Mouse (Mus musculus): ENCODE results near the gene Brip1. TPM values are rescaled to one million over a fixed set of nuclear protein-coding genes. Genes with fewer than 3 reads are reported as not detected.

The Brip1 gene
- polyA plus RNA-seq, 1 experiment, result 3.0 TPM

GRCm38 (mm10) chr11:86084522-86084921, 116.5 kb downstream of the Brip1 start:
- Histone ChIP-seq H3K36me3 (ENCODE audit: control insufficient read depth, insufficient read depth) (no peaks in the 10 kb centered on the region), H3ac (ENCODE audit: control insufficient read depth, insufficient read length, low read depth) (no peak overlapping the region), H3K27me3 (ENCODE audit: control insufficient read depth, insufficient read depth, insufficient read length) (no peaks in the 10 kb centered on the region), H3K4me3 (ENCODE audit: insufficient read depth, poor library complexity, severe bottlenecking) (no peak overlapping the region), H3K79me2 (ENCODE audit: control insufficient read depth, insufficient read depth) (no peaks in the 10 kb centered on the region), H3K79me3 (ENCODE audit: low read depth) (no peaks in the 10 kb centered on the region)
- TF ChIP-seq MAX (IDR thresholded peaks at IDR 0.05) (no peak), MYOG (IDR thresholded peaks at IDR 0.05; ENCODE audit: control insufficient read depth, extremely low read depth, insufficient read length) (no peak), FOSL1 (IDR thresholded peaks at IDR 0.05; ENCODE audit: insufficient read depth, low read length, poor library complexity, severe bottlenecking) (no peak), CEBPB (IDR thresholded peaks at IDR 0.05; ENCODE audit: low read depth) (no peak), USF1 (IDR thresholded peaks at IDR 0.05; ENCODE audit: low read depth) (no peak)

GRCm38 (mm10) chr11:86078025-86078424, 123.0 kb downstream of the Brip1 start:
- no peaks in the 10 kb centered on the region for H3K79me3 ChIP-seq (ENCODE audit: low read depth)
- no peaks in the 10 kb centered on the region for H3K79me2 ChIP-seq (ENCODE audit: control insufficient read depth, insufficient read depth)
- no peak overlapping the region for H3ac ChIP-seq (ENCODE audit: control insufficient read depth, insufficient read length, low read depth)
- no peak overlapping the region for H3K4me3 ChIP-seq (ENCODE audit: insufficient read depth, poor library complexity, severe bottlenecking)
- H3K36me3 ChIP-seq (ENCODE audit: control insufficient read depth, insufficient read depth), result peaks cover 15% of the 10 kb centered on the region
- no peaks in the 10 kb centered on the region for H3K27me3 ChIP-seq (ENCODE audit: control insufficient read depth, insufficient read depth, insufficient read length)
- TF ChIP-seq MAX (IDR thresholded peaks at IDR 0.05), result no peak
- TF ChIP-seq USF1 (IDR thresholded peaks at IDR 0.05; ENCODE audit: low read depth), result no peak
- TF ChIP-seq MYOG (IDR thresholded peaks at IDR 0.05; ENCODE audit: control insufficient read depth, extremely low read depth, insufficient read length), result no peak

- Histone ChIP-seq H3K36me3 (ENCODE audit: control insufficient read depth, insufficient read depth) (peaks cover 15% of the 10 kb centered on the region), H3K79me3 (ENCODE audit: low read depth) (no peaks in the 10 kb centered on the region), H3ac (ENCODE audit: control insufficient read depth, insufficient read length, low read depth) (no peak overlapping the region), H3K4me3 (ENCODE audit: insufficient read depth, poor library complexity, severe bottlenecking) (no peak overlapping the region), H3K79me2 (ENCODE audit: control insufficient read depth, insufficient read depth) (no peaks in the 10 kb centered on the region), H3K27me3 (ENCODE audit: control insufficient read depth, insufficient read depth, insufficient read length) (no peaks in the 10 kb centered on the region)
- TF ChIP-seq MYOG (IDR thresholded peaks at IDR 0.05; ENCODE audit: control insufficient read depth, extremely low read depth, insufficient read length) (no peak), MYOD1 (IDR thresholded peaks at IDR 0.05; ENCODE audit: control insufficient read depth, insufficient read length, low read depth) (no peak), MAX (IDR thresholded peaks at IDR 0.05) (no peak), FOSL1 (IDR thresholded peaks at IDR 0.05; ENCODE audit: insufficient read depth, low read length, poor library complexity, severe bottlenecking) (no peak), CEBPB (IDR thresholded peaks at IDR 0.05; ENCODE audit: low read depth) (no peak), USF1 (IDR thresholded peaks at IDR 0.05; ENCODE audit: low read depth) (no peak), CTCF (IDR thresholded peaks at IDR 0.05; ENCODE audit: control insufficient read depth, insufficient read depth, insufficient read length) (no peak)
These were observed 124.0 kb downstream of the Brip1 start for GRCm38 (mm10) chr11:86076966-86077365.

- H3K79me3 ChIP-seq (ENCODE audit: low read depth), result no peaks in the 10 kb centered on the region
- H3K36me3 ChIP-seq (ENCODE audit: control insufficient read depth, insufficient read depth), result peaks cover 15% of the 10 kb centered on the region
- no peak overlapping the region for H3ac ChIP-seq (ENCODE audit: control insufficient read depth, insufficient read length, low read depth)
- H3K27me3 ChIP-seq (ENCODE audit: control insufficient read depth, insufficient read depth, insufficient read length), result no peaks in the 10 kb centered on the region
- no peak overlapping the region for H3K4me3 ChIP-seq (ENCODE audit: insufficient read depth, poor library complexity, severe bottlenecking)
- TF ChIP-seq CEBPB (IDR thresholded peaks at IDR 0.05; ENCODE audit: low read depth) (no peak), FOSL1 (IDR thresholded peaks at IDR 0.05; ENCODE audit: insufficient read depth, low read length, poor library complexity, severe bottlenecking) (no peak), MYOG (IDR thresholded peaks at IDR 0.05; ENCODE audit: control insufficient read depth, extremely low read depth, insufficient read length) (no peak), USF1 (IDR thresholded peaks at IDR 0.05; ENCODE audit: low read depth) (no peak), MYOD1 (IDR thresholded peaks at IDR 0.05; ENCODE audit: control insufficient read depth, insufficient read length, low read depth) (no peak), CTCF (IDR thresholded peaks at IDR 0.05; ENCODE audit: control insufficient read depth, insufficient read depth, insufficient read length) (no peak), MAX (IDR thresholded peaks at IDR 0.05) (no peak)
- no peaks in the 10 kb centered on the region for H3K79me2 ChIP-seq (ENCODE audit: control insufficient read depth, insufficient read depth)
These were observed 124.6 kb downstream of the Brip1 start for GRCm38 (mm10) chr11:86076403-86076802.

DNA sequence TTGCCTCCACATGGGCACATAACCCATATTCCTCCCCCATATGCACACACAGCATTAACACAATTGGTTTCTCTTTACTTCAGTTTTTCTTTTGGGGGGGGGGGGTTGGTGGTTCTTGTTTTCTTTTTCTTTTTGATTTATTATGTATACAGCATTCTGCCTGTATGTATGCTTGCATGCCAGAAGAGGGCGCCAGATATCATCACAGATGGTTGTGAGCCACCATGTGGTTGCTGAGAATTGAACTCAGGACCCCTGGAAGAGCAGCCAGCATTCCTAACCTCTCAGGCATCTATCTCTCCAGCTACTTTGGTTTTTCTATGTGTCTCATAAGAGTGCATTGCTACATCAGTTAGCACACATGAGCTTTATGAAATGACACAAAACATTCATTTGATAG, 125.6 kb downstream of the Brip1 start:
- TF ChIP-seq MAX (IDR thresholded peaks at IDR 0.05), result no peak
- TF ChIP-seq USF1 (IDR thresholded peaks at IDR 0.05; ENCODE audit: low read depth), result no peak
- no peak for TF ChIP-seq MYOG (IDR thresholded peaks at IDR 0.05; ENCODE audit: control insufficient read depth, extremely low read depth, insufficient read length)
- no peak for TF ChIP-seq CTCF (IDR thresholded peaks at IDR 0.05; ENCODE audit: control insufficient read depth, insufficient read depth, insufficient read length)
- no peak for TF ChIP-seq FOSL1 (IDR thresholded peaks at IDR 0.05; ENCODE audit: insufficient read depth, low read length, poor library complexity, severe bottlenecking)
- no peak for TF ChIP-seq CEBPB (IDR thresholded peaks at IDR 0.05; ENCODE audit: low read depth)
- no peak for TF ChIP-seq MYOD1 (IDR thresholded peaks at IDR 0.05; ENCODE audit: control insufficient read depth, insufficient read length, low read depth)
- H3K36me3 ChIP-seq (ENCODE audit: control insufficient read depth, insufficient read depth), result peaks cover 15% of the 10 kb centered on the region
- H3K79me3 ChIP-seq (ENCODE audit: low read depth), result no peaks in the 10 kb centered on the region
- H3ac ChIP-seq (ENCODE audit: control insufficient read depth, insufficient read length, low read depth), result no peak overlapping the region
- H3K4me3 ChIP-seq (ENCODE audit: insufficient read depth, poor library complexity, severe bottlenecking), result no peak overlapping the region
- H3K79me2 ChIP-seq (ENCODE audit: control insufficient read depth, insufficient read depth), result no peaks in the 10 kb centered on the region
- H3K27me3 ChIP-seq (ENCODE audit: control insufficient read depth, insufficient read depth, insufficient read length), result no peaks in the 10 kb centered on the region

GRCm38 (mm10) chr11:86068651-86069050, 132.3 kb downstream of the Brip1 start:
- Histone ChIP-seq H3K79me2 (ENCODE audit: control insufficient read depth, insufficient read depth) (no peaks in the 10 kb centered on the region), H3K36me3 (ENCODE audit: control insufficient read depth, insufficient read depth) (peaks cover 12% of the 10 kb centered on the region), H3K4me3 (ENCODE audit: insufficient read depth, poor library complexity, severe bottlenecking) (no peak overlapping the region), H3K79me3 (ENCODE audit: low read depth) (no peaks in the 10 kb centered on the region), H3K27me3 (ENCODE audit: control insufficient read depth, insufficient read depth, insufficient read length) (no peaks in the 10 kb centered on the region), H3ac (ENCODE audit: control insufficient read depth, insufficient read length, low read depth) (no peak overlapping the region)
- no peak for TF ChIP-seq MYOD1 (IDR thresholded peaks at IDR 0.05; ENCODE audit: control insufficient read depth, insufficient read length, low read depth)
- no peak for TF ChIP-seq USF1 (IDR thresholded peaks at IDR 0.05; ENCODE audit: low read depth)
- TF ChIP-seq MAX (IDR thresholded peaks at IDR 0.05), result no peak
- TF ChIP-seq MYOG (IDR thresholded peaks at IDR 0.05; ENCODE audit: control insufficient read depth, extremely low read depth, insufficient read length), result no peak
- TF ChIP-seq FOSL1 (IDR thresholded peaks at IDR 0.05; ENCODE audit: insufficient read depth, low read length, poor library complexity, severe bottlenecking), result no peak
- no peak for TF ChIP-seq CTCF (IDR thresholded peaks at IDR 0.05; ENCODE audit: control insufficient read depth, insufficient read depth, insufficient read length)
- TF ChIP-seq CEBPB (IDR thresholded peaks at IDR 0.05; ENCODE audit: low read depth), result no peak
